Mouse (Mus musculus) gastrocnemius, adult 2 months (tissue): ENCODE results near the gene Gatd1. TPM values are rescaled to one million over a fixed set of nuclear protein-coding genes. Genes with fewer than 3 reads are reported as not detected.
"Not testable (repeated sequence)": the region's sequence is repeated elsewhere in the genome, so short reads cannot be mapped to it uniquely, and the experiment has no call there.

Experiments
- DNase-seq: peaks from one replicate; pipeline ENCODE4 v3.0.0; 2022
- H3K27ac ChIP-seq: fragments of 200-600 bp; 2 replicates; pipeline ENCODE4 v1.8.1; 2022; ENCODE audit warnings: mild to moderate bottlenecking
- H3K4me3 ChIP-seq: fragments of 200-600 bp; 2 replicates; pipeline ENCODE4 v1.8.1; 2022; ENCODE audit warnings: mild to moderate bottlenecking, moderate library complexity
- CTCF ChIP-seq: fragments of 200-600 bp; IDR thresholded peaks from 2 replicates; pipeline ENCODE4 v1.8.1; 2022; ENCODE audit warnings: antibody characterized with exemption, mild to moderate bottlenecking, moderate library complexity
- intact Hi-C: fragments of 180-260 bp; cut with DNase I; formaldehyde crosslinking; loops from one replicate; pipeline ENCODE4 v1.15.1; 2025
- total RNA-seq, 2 experiments: library from RNA; stranded (reverse); gene quantifications; 2 replicates each; pipeline ENCODE4 v1.2.3; 2021

The Gatd1 gene
- total RNA-seq, 2 experiments from 2014 or later: 5.5 to 8.3 TPM

GRCm38 (mm10) chr7:141455610-141456314 lies 41.8 kb upstream of the Gatd1 start:
- peak; percentile 85 for DNase-seq
- TF ChIP-seq CTCF: no peak
- intact Hi-C loops: loop anchor here (5.0 kb wide), 1 partner anchor 43 kb away; the partner anchor contains the start of gene Gatd1
- Histone ChIP-seq H3K27ac (peak overlapping the region; percentile 100), H3K4me3 (peak overlapping the region; percentile 86)

- 0 out of 2 replicates have a peak, but pooled peaks have one; percentile 24 for TF ChIP-seq CTCF
These were observed 41.1 kb upstream of the Gatd1 start, which contains the start of gene Pnpla2 for GRCm38 (mm10) chr7:141454967-141455551. Gene Pnpla2 (plus strand): TSS chr7:141455198.

GRCm38 (mm10) chr7:141453636-141454035 lies 39.7 kb upstream of the Gatd1 start:
- no peak for TF ChIP-seq CTCF
- H3K4me3 ChIP-seq: no peak overlapping the region
- H3K27ac ChIP-seq: no peak overlapping the region
- DNase-seq: no peak
- intact Hi-C loops: no loop called here

More at GRCm38 (mm10) chr7:141454967-141455551, 41.1 kb upstream of the Gatd1 start, which contains the start of gene Pnpla2:
- intact Hi-C loops: loop anchor here (5.0 kb wide), 1 partner anchor 43 kb away; the partner anchor contains the start of gene Gatd1
- DNase-seq: peak; percentile 99
- peak within 1 kb of the TSS; percentile 86 for H3K4me3 ChIP-seq
- H3K27ac ChIP-seq: peak within 1 kb of the TSS; percentile 100

- no peak overlapping the region for H3K27ac ChIP-seq
- intact Hi-C loops: no loop called here
- no peak for TF ChIP-seq CTCF
These were observed 38.0 kb upstream of the Gatd1 start for GRCm38 (mm10) chr7:141451928-141452327.

GRCm38 (mm10) chr7:141447110-141447991 lies 33.4 kb upstream of the Gatd1 start, which contains the start of gene Rplp2:
Gene Rplp2 (plus strand): TSS chr7:141447370.
- no peak for TF ChIP-seq CTCF
- H3K27ac ChIP-seq: peak within 1 kb of the TSS; percentile 98
- intact Hi-C loops: loop anchor here (10.0 kb wide), 1 partner anchor 223 kb away; the partner anchor contains the start of gene Phrf1
- peak within 1 kb of the TSS; percentile 99 for H3K4me3 ChIP-seq
- DNase-seq: peak; percentile 95

More at GRCm38 (mm10) chr7:141451928-141452327, 38.0 kb upstream of the Gatd1 start:
- peak; percentile 25 for DNase-seq
- H3K4me3 ChIP-seq: no peak overlapping the region

- Histone ChIP-seq H3K27ac (peak overlapping the region; percentile 98), H3K4me3 (peak overlapping the region; percentile 99; the same call in 1 of the 2 replicates)
- not testable (repeated sequence) for DNase-seq
- intact Hi-C loops: loop anchor here (10.0 kb wide), 1 partner anchor 222 kb away; the partner anchor contains the start of gene Phrf1
These were observed 32.4 kb upstream of the Gatd1 start for GRCm38 (mm10) chr7:141446374-141446773.

GRCm38 (mm10) chr7:141443828-141444237 lies 29.9 kb upstream of the Gatd1 start, which contains the start of gene Pidd1:
Gene Pidd1 (minus strand): TSS chr7:141444025.
- no peak for TF ChIP-seq CTCF
- H3K4me3 ChIP-seq: peak within 1 kb of the TSS; percentile 70
- H3K27ac ChIP-seq: peak within 1 kb of the TSS; percentile 64
- peak; percentile 74 for DNase-seq
- intact Hi-C loops: loop anchor here (10.0 kb wide), 1 partner anchor 219 kb away; the partner anchor contains the start of gene Phrf1

DNA sequence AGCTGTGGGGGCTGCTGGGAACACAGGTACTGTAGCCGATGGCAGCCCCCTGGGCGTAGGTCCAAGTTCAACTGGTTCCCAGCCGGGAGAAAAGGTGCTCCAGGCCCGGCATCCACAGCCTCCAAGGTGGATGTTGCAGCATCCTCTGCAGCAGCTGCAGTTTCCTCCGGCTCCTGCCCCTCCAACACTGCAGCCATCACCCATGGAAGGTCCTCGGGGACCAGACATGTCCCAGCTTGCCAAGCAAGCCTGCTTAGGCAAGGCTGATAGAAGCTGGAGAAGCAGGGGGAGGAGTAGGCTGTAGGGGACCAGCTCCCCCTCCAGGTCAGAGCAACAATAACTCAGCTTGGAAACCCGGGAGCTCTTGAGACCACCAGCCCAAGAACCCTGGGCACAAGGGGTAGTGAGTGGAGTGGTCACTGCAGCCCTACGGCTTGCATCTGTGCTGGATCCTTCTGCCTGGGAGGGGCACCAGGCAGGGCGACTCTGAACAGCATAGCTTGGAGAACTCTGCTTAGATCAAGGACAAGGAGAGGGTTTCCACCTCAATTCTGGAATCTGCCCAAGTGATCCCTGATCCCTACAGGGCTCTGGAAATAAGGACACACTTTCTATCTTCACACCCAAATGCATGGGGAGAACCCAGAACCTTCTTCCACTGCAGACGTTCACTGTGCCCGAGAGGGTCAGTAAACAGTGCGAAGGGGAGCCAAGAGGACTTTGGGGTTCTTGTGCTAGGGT lies 29.3 kb upstream of the Gatd1 start:
- no peak for DNase-seq
- TF ChIP-seq CTCF: no peak
- Histone ChIP-seq H3K27ac (peak overlapping the region; percentile 64; the same call in 1 of the 2 replicates), H3K4me3 (peak overlapping the region; percentile 70)
- intact Hi-C loops: loop anchor here (10.0 kb wide), 1 partner anchor 218 kb away; the partner anchor contains the start of gene Phrf1

DNA sequence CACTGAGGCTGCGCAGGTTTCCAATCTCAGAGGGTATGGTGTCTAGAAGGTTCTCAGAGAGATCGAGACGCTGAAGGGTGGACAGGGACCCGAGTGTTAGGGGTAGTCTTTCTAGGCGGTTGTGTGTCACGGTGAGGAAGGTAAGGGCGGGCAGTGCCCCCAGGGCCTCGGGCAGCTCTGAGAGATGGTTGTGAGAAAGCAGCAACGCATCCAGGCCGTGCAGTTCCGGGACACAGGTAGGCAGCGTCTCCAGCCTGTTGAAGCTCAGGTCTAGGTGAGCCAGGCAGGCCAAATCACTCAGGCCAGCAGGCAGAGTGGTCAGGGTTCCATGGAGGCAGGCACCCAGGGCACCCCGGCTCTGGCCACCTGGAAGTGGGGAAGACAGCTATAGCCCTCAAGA lies 28.3 kb upstream of the Gatd1 start:
- intact Hi-C loops: loop anchor here (10.0 kb wide), 1 partner anchor 217 kb away; the partner anchor contains the start of gene Phrf1
- TF ChIP-seq CTCF: no peak
- no peak for DNase-seq
- Histone ChIP-seq H3K4me3 (no peak overlapping the region), H3K27ac (no peak overlapping the region)

GRCm38 (mm10) chr7:141441460-141441859 lies 27.5 kb upstream of the Gatd1 start:
- no peak overlapping the region for H3K27ac ChIP-seq
- H3K4me3 ChIP-seq: no peak overlapping the region
- no peak for DNase-seq
- TF ChIP-seq CTCF: no peak
- intact Hi-C loops: loop anchor here (10.0 kb wide), 1 partner anchor 217 kb away; the partner anchor contains the start of gene Phrf1

DNA sequence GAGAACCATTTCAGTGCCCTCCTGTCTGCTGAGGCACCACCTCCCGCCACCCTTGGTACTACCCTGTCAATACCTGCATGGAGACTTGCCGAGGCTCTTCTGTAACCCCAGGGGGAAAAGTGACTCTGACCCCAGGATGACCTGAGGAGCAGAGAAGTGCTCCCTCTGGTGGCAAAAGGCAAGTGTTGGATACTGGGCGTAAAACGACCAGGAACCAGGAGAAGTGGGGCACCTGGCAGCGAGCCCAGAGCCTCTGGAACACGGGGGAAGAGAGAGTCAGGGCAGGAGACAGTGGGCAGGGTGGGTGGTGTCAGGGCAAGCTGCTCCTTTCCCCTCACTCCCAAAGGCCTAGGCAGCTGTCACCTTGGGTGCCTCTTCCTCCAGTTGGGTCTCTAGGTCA lies 26.7 kb upstream of the Gatd1 start:
- Histone ChIP-seq H3K27ac (no peak overlapping the region), H3K4me3 (no peak overlapping the region)
- intact Hi-C loops: loop anchor here (10.0 kb wide), 1 partner anchor 216 kb away; the partner anchor contains the start of gene Phrf1
- peak; percentile 82 for TF ChIP-seq CTCF
- DNase-seq: peak; percentile 74
